Mouse (Mus musculus): Measurements from ENCODE around the gene Etfdh.
A peak's percentile ranks its signal among the peaks of the same experiment; 100 is the strongest.

Etfdh gene

DNA sequence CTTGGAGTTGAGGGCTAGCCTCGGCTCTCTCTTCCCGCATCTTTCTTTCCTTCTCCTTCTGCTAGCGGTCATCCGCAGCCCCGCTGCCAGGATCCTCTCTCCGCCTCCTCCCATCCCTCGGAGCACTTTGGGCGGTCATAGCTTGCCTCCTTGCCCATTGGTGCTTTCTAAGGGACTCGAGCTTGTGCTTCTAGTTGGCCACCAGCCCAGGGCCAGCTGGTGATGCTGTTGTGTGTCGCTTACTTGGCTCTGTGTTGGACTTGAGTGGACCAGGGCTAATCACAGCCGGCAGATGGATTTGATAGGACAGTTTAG is at the start of gene Etfdh:
Gene Etfdh (minus strand): TSS at position 85 of the 315 bp plus-strand sequence.
- DNase-seq = peak; percentile 83

DNA sequence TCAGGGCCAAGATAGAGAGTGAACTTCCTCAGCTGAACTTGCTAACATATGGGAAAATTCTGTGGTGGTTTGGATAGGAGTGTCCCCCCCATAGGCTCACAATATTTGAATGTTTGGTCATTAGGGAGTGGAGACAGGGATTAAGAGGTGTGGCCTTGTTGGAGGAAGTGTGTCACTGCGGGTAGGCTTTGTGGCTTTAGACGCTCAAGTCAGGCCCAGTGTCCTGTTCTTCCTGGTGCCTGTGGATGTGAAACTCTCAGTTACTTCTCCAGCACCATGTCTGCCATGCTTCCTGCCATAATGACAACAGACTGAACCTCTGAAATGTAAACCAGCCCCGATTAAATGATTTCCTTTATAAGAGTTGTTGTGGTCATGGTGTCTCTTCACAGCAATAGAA is 47.1 kb upstream of the Etfdh start:
- no peak for DNase-seq

GRCm38 (mm10) chr3:79674641-79675040 is 45.3 kb upstream of the Etfdh start:
- DNase-seq = no peak

- DNase-seq = peak; percentile 31
These were observed 43.8 kb upstream of the Etfdh start for GRCm38 (mm10) chr3:79673082-79673481.

- DNase-seq = no peak
These were observed 42.9 kb upstream of the Etfdh start for GRCm38 (mm10) chr3:79672188-79672587.

GRCm38 (mm10) chr3:79670556-79670955 is 41.3 kb upstream of the Etfdh start:
- DNase-seq = no peak

GRCm38 (mm10) chr3:79664787-79665408 is 35.6 kb upstream of the Etfdh start:
- DNase-seq = peak; percentile 28

GRCm38 (mm10) chr3:79656682-79657081 is 27.4 kb upstream of the Etfdh start:
- DNase-seq = no peak

- no peak for DNase-seq
These were observed 22.8 kb upstream of the Etfdh start for GRCm38 (mm10) chr3:79652129-79652528.

DNA sequence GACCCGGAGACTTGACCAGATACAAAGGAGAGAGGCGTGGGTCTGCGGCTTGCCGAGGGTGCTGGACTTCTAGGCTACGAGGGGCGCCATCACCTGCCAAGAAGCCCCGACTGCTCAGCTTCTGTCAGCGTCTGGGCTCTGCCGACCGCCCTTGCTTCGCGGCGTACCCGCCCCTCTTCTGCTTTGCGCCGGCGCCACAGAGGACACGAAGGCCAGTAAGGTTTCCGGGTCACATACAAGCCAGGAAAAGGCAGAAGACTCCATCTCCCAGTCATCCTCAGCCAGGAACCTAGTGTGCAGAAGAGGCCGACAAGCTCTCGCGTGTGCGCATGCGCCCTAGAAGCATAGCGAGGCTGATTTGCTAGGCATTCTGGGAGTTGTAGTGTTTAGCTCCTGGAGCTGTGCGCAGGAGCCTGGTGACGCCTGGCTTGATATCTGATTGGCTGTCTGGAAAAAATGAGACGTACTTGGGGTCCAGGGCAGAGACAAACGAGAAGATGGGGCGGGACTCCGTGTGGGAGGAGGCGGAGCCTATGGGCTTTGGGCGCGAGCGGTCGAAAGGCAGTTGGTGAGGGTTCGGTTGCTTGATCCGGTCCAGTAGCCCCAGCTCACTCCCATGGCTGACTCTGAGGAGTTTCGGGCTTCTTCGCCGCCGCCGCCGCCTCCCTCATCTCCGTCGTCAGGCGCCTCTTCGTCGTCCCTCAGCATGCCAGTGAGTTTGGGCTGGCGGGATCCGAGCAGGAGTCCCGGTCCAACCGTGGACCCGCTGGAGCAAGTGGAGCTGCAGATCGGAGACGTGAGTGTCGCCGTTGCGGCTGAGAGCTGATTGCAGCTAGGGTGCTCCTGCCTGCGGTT is 512 bp downstream of the Etfdh start, which contains the start of gene 4930579G24Rik:
Gene 4930579G24Rik (plus strand): TSS at position 519 of the 855 bp plus-strand sequence.
- peak; percentile 96 for DNase-seq

DNA sequence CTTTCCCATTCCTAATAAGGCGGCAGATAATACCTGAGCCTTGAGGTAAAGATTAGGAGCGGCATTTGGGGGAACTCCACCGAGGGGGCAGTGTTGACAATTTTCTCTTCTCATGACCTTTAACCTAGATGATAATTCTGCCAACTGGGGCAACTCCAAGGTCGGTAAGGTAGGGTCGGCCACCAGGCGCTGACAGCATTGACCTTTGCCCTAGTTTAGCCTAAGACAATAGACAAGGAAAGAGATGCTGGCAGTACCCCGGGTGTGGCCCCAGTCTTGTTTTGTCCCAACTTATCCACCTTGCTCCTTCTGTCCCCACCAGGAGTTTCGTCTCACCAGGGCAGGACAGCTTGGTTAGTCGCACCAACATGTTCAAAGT is 1.1 kb downstream of the Etfdh start:
- no peak for DNase-seq

- no peak for DNase-seq
These were observed 1.7 kb downstream of the Etfdh start for GRCm38 (mm10) chr3:79627484-79628181.

- DNase-seq = no peak
These were observed 19.4 kb downstream of the Etfdh start for GRCm38 (mm10) chr3:79609886-79610285.

DNA sequence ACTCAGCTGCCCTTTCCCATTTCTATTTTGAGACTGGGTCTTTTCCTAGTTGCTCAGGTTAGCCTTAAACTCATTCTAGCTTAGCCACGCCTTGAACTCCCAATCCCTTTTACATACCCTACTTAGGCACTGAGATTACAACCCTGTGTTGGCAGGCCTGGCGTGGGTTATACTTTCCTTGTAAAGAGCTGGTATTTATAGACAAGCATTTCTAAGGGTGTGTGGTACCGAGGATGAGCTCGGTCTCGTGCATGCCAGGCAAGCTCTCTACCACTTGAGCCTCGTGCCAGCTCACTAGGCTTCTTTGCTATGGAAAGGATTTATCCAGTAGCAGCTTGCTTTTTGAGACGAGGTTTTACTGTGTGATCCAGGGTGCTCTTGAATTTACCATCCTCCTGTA is 33.8 kb downstream of the Etfdh start:
- DNase-seq = no peak

GRCm38 (mm10) chr3:79591793-79592471 is 37.4 kb downstream of the Etfdh start:
- DNase-seq = no peak

GRCm38 (mm10) chr3:79590863-79591792 is 38.2 kb downstream of the Etfdh start, which contains the start of gene Ppid:
Ppid (plus strand) TSS chr3:79591342.
- peak; percentile 60 for DNase-seq

DNA sequence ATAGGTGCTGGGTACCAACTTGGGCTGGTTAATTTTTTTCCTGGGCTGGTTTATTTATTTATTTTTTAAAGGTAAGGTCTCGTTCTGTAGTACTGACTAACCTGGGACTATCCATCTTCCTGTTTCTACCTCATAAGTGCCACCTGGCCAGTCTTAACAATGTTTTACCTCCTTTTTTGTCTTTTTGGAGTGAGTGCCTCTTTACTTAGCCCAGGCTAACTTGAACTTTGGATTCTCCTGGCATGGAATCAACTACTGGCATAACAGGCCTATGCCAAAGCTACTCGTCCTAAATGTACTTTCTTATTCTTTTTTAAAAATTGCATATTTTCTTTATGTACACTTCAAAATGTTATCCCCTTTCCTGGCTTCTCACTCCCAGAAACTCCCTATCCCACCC is 39.6 kb downstream of the Etfdh start:
- no peak for DNase-seq

GRCm38 (mm10) chr3:79586804-79587203 is 42.5 kb downstream of the Etfdh start:
- DNase-seq = peak; percentile 89

GRCm38 (mm10) chr3:79579891-79580575 is 49.3 kb downstream of the Etfdh start:
- no peak for DNase-seq

- DNase-seq = no peak
These were observed 51.1 kb downstream of the Etfdh start for GRCm38 (mm10) chr3:79578164-79578563.

GRCm38 (mm10) chr3:79577606-79578005 is 51.7 kb downstream of the Etfdh start:
- no peak for DNase-seq
